Mouse (Mus musculus) gonadal fat pad, adult 2 months (tissue): ENCODE measurements around the gene Tmem212. TPM values are rescaled to one million over a fixed set of nuclear protein-coding genes. Genes with fewer than 3 reads are reported as not detected.

Source experiments
- DNase-seq: peaks from one replicate; pipeline ENCODE4 v3.0.0-alpha.2; 2012; ENCODE audit warnings: low read depth
- polyA plus RNA-seq: library from polyadenylated mRNA; depleted of rRNA; stranded (reverse); fragments of >200 nt; gene quantifications from 2 replicates; pipeline ENCODE4 v1.2.3, GENCODE M21; 2012

The Tmem212 gene
- polyA plus RNA-seq, 1 experiment = 13.5 TPM

GRCm38 (mm10) chr3:27899012-27899726 lies 3.0 kb upstream of the Tmem212 start:
- DNase-seq = peak; percentile 55

- DNase-seq = no peak
These were observed 2.0 kb upstream of the Tmem212 start for GRCm38 (mm10) chr3:27898178-27898577.

GRCm38 (mm10) chr3:27886578-27886977 lies 9.6 kb downstream of the Tmem212 start:
- DNase-seq = no peak

- no peak for DNase-seq
These were observed 10.6 kb downstream of the Tmem212 start for GRCm38 (mm10) chr3:27885585-27885984.

GRCm38 (mm10) chr3:27881897-27882835 lies 14.0 kb downstream of the Tmem212 start:
- DNase-seq = no peak

GRCm38 (mm10) chr3:27878854-27879610 lies 17.1 kb downstream of the Tmem212 start:
- DNase-seq = no peak

- no peak for DNase-seq
These were observed 22.7 kb downstream of the Tmem212 start for GRCm38 (mm10) chr3:27873268-27874073.

GRCm38 (mm10) chr3:27872429-27872828 lies 23.7 kb downstream of the Tmem212 start:
- no peak for DNase-seq

GRCm38 (mm10) chr3:27871891-27872290 lies 24.3 kb downstream of the Tmem212 start:
- DNase-seq = no peak

- no peak for DNase-seq
These were observed 24.8 kb downstream of the Tmem212 start for GRCm38 (mm10) chr3:27871371-27871770.

- DNase-seq = no peak
These were observed 27.5 kb downstream of the Tmem212 start for GRCm38 (mm10) chr3:27868681-27869080.

- no peak for DNase-seq
These were observed 28.4 kb downstream of the Tmem212 start for GRCm38 (mm10) chr3:27867731-27868130.

GRCm38 (mm10) chr3:27862821-27863740 lies 33.1 kb downstream of the Tmem212 start:
- peak; percentile 47 for DNase-seq

GRCm38 (mm10) chr3:27861601-27862000 lies 34.6 kb downstream of the Tmem212 start:
- DNase-seq = no peak

- DNase-seq = no peak
These were observed 35.1 kb downstream of the Tmem212 start for GRCm38 (mm10) chr3:27861086-27861485.

- DNase-seq = no peak
These were observed 37.0 kb downstream of the Tmem212 start for GRCm38 (mm10) chr3:27859161-27859561.

- no peak for DNase-seq
These were observed 37.6 kb downstream of the Tmem212 start for GRCm38 (mm10) chr3:27858441-27859115.

GRCm38 (mm10) chr3:27856288-27856687 lies 39.9 kb downstream of the Tmem212 start:
- no peak for DNase-seq

GRCm38 (mm10) chr3:27854431-27855180 lies 41.6 kb downstream of the Tmem212 start:
- no peak for DNase-seq
